Mouse (Mus musculus) thymus, postnatal 10 days (tissue): ENCODE measurements around the gene D16Ertd472e.

Experiments used
- DNase-seq, 2 experiments: peaks; one replicate each; pipeline ENCODE4 v3.0.0; 2021; ENCODE audit warnings: low spot score in 2 of 2

The D16Ertd472e gene

DNA sequence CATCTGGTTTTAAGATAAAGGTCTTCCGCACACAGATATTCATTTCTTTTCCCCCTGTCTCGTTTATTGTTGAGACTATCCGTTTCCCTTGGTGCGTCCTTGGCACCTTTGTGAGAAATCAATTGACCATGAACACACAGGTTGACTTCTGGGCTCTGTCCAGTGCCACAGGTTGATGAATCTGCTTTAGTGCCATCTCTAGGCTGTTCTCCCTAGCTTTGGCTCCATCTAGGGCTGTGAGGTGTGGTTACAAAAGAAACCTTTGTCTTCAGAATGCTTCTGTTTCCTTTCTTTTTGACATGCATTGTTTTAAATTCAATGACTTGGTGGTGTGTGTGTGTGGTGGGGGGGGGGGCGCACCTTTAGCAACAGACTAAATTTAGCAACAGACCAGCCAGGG is 85.7 kb downstream of the D16Ertd472e start:
- no peak for DNase-seq
